Mouse (Mus musculus): ENCODE data around the gene Apc2.

DNA sequence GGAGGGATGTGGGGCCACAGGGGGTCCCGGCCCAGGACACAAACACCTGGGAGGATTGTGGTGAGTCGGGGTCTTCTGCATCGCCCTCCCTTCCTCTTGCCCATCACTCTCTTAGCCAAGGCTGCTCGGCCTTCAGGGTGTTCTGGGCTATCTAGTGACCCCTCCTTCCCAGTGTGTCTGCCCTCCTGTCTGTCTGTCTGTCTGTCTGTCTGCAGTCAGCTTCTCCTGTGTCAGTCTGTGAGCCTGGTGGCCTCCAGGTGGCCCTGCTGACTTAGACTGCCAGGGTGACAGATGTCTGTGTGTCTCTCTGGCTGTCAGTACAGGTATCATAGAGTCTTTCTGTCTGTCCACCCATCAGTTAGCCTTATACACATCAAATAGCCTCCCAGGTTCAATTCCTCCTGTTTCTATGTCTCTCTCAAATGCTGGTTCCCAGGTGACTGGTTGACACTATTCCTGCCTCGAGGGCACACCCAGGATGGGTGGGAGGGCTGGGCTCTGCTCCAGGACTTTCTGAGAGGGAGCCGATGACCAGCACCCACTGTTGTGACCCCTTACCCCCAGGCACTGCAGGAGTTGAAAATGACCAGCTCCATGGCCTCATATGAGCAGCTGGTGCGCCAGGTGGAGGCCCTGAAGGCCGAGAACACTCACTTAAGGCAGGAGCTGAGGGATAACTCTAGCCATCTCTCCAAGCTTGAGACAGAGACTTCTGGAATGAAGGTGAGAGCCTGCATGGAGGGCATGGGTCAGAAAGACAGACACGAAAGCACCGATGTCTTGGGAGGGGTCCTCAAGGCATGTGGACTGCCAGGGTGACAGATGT is 5.7 kb downstream of the Apc2 start:
- TF ChIP-seq CTCF (IDR thresholded peaks at IDR 0.05; ENCODE audit: insufficient read depth, low read length) (no peak), POLR2A (IDR thresholded peaks at IDR 0.05; ENCODE audit: borderline replicate concordance, extremely low read depth, low read depth, low read length) (no peak)
